30 mouse cellular contexts compared by ENCODE assay signal in the genomic region with DNA sequence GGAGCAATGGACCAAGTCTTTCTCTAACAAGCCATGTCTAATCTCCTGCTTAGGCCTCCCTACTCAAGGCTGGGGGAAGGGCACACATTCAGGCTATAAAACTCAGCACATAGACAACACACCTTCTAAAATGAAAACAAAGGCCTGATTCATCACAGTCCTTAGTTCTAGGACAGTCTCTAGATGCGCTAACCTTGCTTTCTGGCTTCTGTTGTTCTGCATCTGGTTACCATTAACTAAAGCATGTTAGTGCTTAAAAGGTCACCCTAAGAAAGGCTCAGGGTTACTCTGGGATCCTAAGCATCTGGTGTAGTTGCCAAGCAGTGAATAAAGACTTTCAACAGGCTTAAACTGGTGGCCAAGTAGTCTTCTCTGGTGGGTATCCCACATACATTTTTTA. TPM values are rescaled to one million over a fixed set of nuclear protein-coding genes. Genes with fewer than 3 reads are reported as not detected.
DNase-seq lines count a peak whose midpoint lies in the region.
"Had no signal": no experiment of that assay in that cellular context is flagged by ENCODE, and none has a peak within 500 bp of the region (broad histone marks: within the 10 kb centered on the region; RNA-seq: fewer than 3 reads in every experiment).

No protein-coding gene starts in this region.

- H3K4me3 ChIP-seq in limb, embryonic 10.5 days, result no peak overlapping the region
- H3K4me3 ChIP-seq: forebrain, embryonic 15.5 days; gastrocnemius, adult 2 months; heart, adult 2 months; heart, embryonic 10.5 days; heart, embryonic 13.5 days; hindbrain, embryonic 12.5 days; hindbrain, embryonic 15.5 days had no signal

- H3K4me1 ChIP-seq in limb, embryonic 10.5 days, result peaks cover 20% of the 10 kb centered on the region
- H3K4me1 ChIP-seq: forebrain, embryonic 15.5 days; heart, embryonic 10.5 days; heart, embryonic 13.5 days; hindbrain, embryonic 12.5 days; hindbrain, embryonic 15.5 days had no signal

- H3K27ac ChIP-seq in limb, embryonic 10.5 days, result peak overlapping the region; percentile 62
- H3K27ac ChIP-seq: forebrain, embryonic 15.5 days; gastrocnemius, adult 2 months; heart, adult 2 months; heart, embryonic 10.5 days; heart, embryonic 13.5 days; hindbrain, embryonic 12.5 days; hindbrain, embryonic 15.5 days had no signal

- peak; percentile 3 for DNase-seq in heart, adult 11 months
- no peak for DNase-seq in heart, adult 18-20 months
- peak; percentile 63 for DNase-seq in embryo, embryonic 10.5 days (ENCODE audit: low spot score)
- DNase-seq in embryo, embryonic 11 days, result peak; percentile 50
- DNase-seq in limb, embryonic 10.5 days (ENCODE audit: low spot score), result no peak
- no peak for DNase-seq in frontal cortex, postnatal 14 days (ENCODE audit: low spot score in 2 of 2)
- DNase-seq in cerebellum, postnatal 25 days, result no peak
- DNase-seq in frontal cortex, postnatal 25 days (ENCODE audit: low spot score in 2 of 2), result no peak
- DNase-seq: adrenal gland, adult 8-10 months; adrenal gland, postnatal 25 days; cerebellum, adult 11-12 months; cerebellum, adult 8-10 months; cerebellum, postnatal 10 days; gastrocnemius, adult 2 months; gastrocnemius, postnatal 14 days; heart, adult 2 months; heart, postnatal 14 days; heart, postnatal 4 days; kidney, adult 18-20 months had no signal

- WGBS in limb, embryonic 10.5 days, result 21% methylated on average over 1 of the region's 1 CpGs

- H3K36me3 ChIP-seq in limb, embryonic 10.5 days, result no peaks in the 10 kb centered on the region
- H3K36me3 ChIP-seq: forebrain, embryonic 15.5 days; heart, embryonic 10.5 days; heart, embryonic 13.5 days; hindbrain, embryonic 12.5 days; hindbrain, embryonic 15.5 days had no signal

- no peaks in the 10 kb centered on the region for H3K27me3 ChIP-seq in limb, embryonic 10.5 days (ENCODE audit: low read depth, poor library complexity, severe bottlenecking)
- H3K27me3 ChIP-seq: forebrain, embryonic 15.5 days; heart, embryonic 13.5 days; hindbrain, embryonic 12.5 days; hindbrain, embryonic 15.5 days had no signal

- H3K9me3 ChIP-seq in limb, embryonic 10.5 days (replicated peaks), result no peaks in the 10 kb centered on the region
- H3K9me3 ChIP-seq: forebrain, embryonic 15.5 days; heart, embryonic 10.5 days; hindbrain, embryonic 12.5 days; hindbrain, embryonic 15.5 days had no signal

RNA-seq across cellular contexts. Expression of gene Tpm4, which starts 12.8 kb away (rescaled TPM):
- total RNA-seq in heart, adult 18-20 months (2021), result 100 to 1,000 TPM in 1 of 2 experiments, 10 to 100 TPM in 1; 89.1 to 107 TPM
- 828 and 829 TPM in 2 replicates for polyA plus RNA-seq in limb, embryonic 10.5 days (2016; fragmentation: Nextera tagmentation; extraction: Ambion mirVana)

RNA-seq across cellular contexts. Expression of gene Olfr374, which starts 15.2 kb away (rescaled TPM):
- total RNA-seq in heart, adult 18-20 months (2021), result not detected
- polyA plus RNA-seq in limb, embryonic 10.5 days (2016; fragmentation: Nextera tagmentation; extraction: Ambion mirVana), result 0.04 TPM in 1 of 2 replicates, not detected in the other
- total RNA-seq: adrenal gland, adult 8-10 months; adrenal gland, postnatal 25 days; gastrocnemius, adult 2 months; gastrocnemius, postnatal 14 days; gastrocnemius, postnatal 4 days; heart, adult 2 months; heart, postnatal 14 days; heart, postnatal 4 days had no signal
- polyA plus RNA-seq: brain, embryonic 14.5 days; forebrain, embryonic 11.5 days; forebrain, embryonic 15.5 days; heart, adult 2 months; heart, embryonic 10.5 days; heart, embryonic 16.5 days; hindbrain, embryonic 12.5 days; hindbrain, embryonic 15.5 days had no signal

RNA-seq across cellular contexts. Expression of gene Rab8a, which starts 39.0 kb away (rescaled TPM):
- total RNA-seq in heart, adult 18-20 months (2021), result 10 to 100 TPM; 20.0 to 25.1 TPM
- 137 and 139 TPM in 2 replicates for polyA plus RNA-seq in limb, embryonic 10.5 days (2016; fragmentation: Nextera tagmentation; extraction: Ambion mirVana)

RNA-seq across cellular contexts. Expression of gene Olfr373, which starts 39.0 kb away (rescaled TPM):
- total RNA-seq in heart, adult 18-20 months (2021), result not detected
- 0.04 TPM in 1 of 2 replicates, not detected in the other for polyA plus RNA-seq in limb, embryonic 10.5 days (2016; fragmentation: Nextera tagmentation; extraction: Ambion mirVana)
- total RNA-seq: adrenal gland, adult 8-10 months; adrenal gland, postnatal 25 days; gastrocnemius, adult 2 months; gastrocnemius, postnatal 14 days; gastrocnemius, postnatal 4 days; heart, adult 2 months; heart, postnatal 14 days; heart, postnatal 4 days had no signal
- polyA plus RNA-seq: brain, embryonic 14.5 days; C2C12; embryonic facial prominence, embryonic 14.5 days; forebrain, embryonic 11.5 days; forebrain, embryonic 15.5 days; heart, adult 2 months; heart, embryonic 13.5 days; heart, embryonic 16.5 days; hindbrain, embryonic 12.5 days; hindbrain, embryonic 15.5 days had no signal

Comparison
In these comparisons a context has a peak if more than half of its experiments do, and no peak if none do; other contexts are left out.
1. DNase-seq: peak in heart, adult 11 months (single experiment), embryo, embryonic 10.5 days (single experiment) and embryo, embryonic 11 days (single experiment); none in heart, adult 18-20 months (0 of 2), limb, embryonic 10.5 days (single experiment), frontal cortex, postnatal 14 days (0 of 2), cerebellum, postnatal 25 days (0 of 2) and frontal cortex, postnatal 25 days (0 of 2).